Mouse (Mus musculus) heart, embryonic 14.5 days (tissue): ENCODE measurements at regions not wholly inside any gene's neighbourhood (a gene's known extent, or its start where the extent isn't known, plus 50 kb on each side); places are given as distances from the start of the nearest gene placed in this dataset.

Experiments used
- ATAC-seq: fragments of 200-750 bp; cut with Nextera tagmentation; 2 replicates; pipeline ENCODE4 v1.8.0; 2017; ENCODE audit warnings: low read depth, moderate TSS enrichment; ENCODE audit not compliant: insufficient number of reproducible peaks, insufficient read depth, low FRiP score
- H3K27ac ChIP-seq, 2 experiments: fragments of 200-500 bp in 1 of 2; fragments of 300-500 bp in 1 of 2; sonication (generic) in 1 of 2; replicated peaks in 1 of 2; 2 replicates each; pipeline ENCODE4 v1.5.1; 2012 to 2014; ENCODE audit warnings: low read depth in 2 of 2, low read length in 2 of 2, control low read depth in 1 of 2, mild to moderate bottlenecking in 1 of 2, mixed read lengths in 1 of 2; ENCODE audit not compliant: control insufficient read depth in 1 of 2, insufficient read depth in 1 of 2
- H3K27me3 ChIP-seq: fragments of 300-500 bp; sonication (generic); 2 replicates; pipeline ENCODE4 v1.6.1; 2014; ENCODE audit warnings: mild to moderate bottlenecking, low read length, control low read depth; ENCODE audit not compliant: control insufficient read depth, insufficient read depth
- H3K36me3 ChIP-seq: fragments of 300-500 bp; sonication (generic); 2 replicates; pipeline ENCODE4 v1.6.1; 2014; ENCODE audit warnings: mild to moderate bottlenecking, control low read depth, low read length, mixed read lengths; ENCODE audit not compliant: control insufficient read depth, insufficient read depth
- H3K4me1 ChIP-seq, 2 experiments: fragments of 200-500 bp in 1 of 2; fragments of 300-500 bp in 1 of 2; sonication (generic) in 1 of 2; 2 replicates each; pipeline ENCODE4 v1.6.1; 2012 to 2014; ENCODE audit warnings: low read length in 2 of 2, control low read depth in 1 of 2, mixed read lengths in 1 of 2; ENCODE audit not compliant: control insufficient read depth in 2 of 2, insufficient read depth in 2 of 2
- H3K4me2 ChIP-seq: fragments of 300-500 bp; sonication (generic); 2 replicates; pipeline ENCODE4 v1.6.1; 2014; ENCODE audit warnings: mild to moderate bottlenecking, low read length
- H3K4me3 ChIP-seq, 2 experiments: fragments of 200-500 bp in 1 of 2; fragments of 300-500 bp in 1 of 2; sonication (generic) in 1 of 2; 2 replicates each; pipeline ENCODE4 v1.5.1; 2012 to 2014; ENCODE audit warnings: low read length in 2 of 2, mild to moderate bottlenecking in 2 of 2, control low read depth in 1 of 2, low read depth in 1 of 2, moderate library complexity in 1 of 2; ENCODE audit not compliant: control insufficient read depth in 1 of 2, insufficient read depth in 1 of 2
- H3K9ac ChIP-seq: fragments of 300-500 bp; sonication (generic); 2 replicates; pipeline ENCODE4 v1.6.1; 2014; ENCODE audit warnings: mild to moderate bottlenecking, low read length
- H3K9me3 ChIP-seq: fragments of 300-500 bp; sonication (generic); 2 replicates; pipeline ENCODE4 v1.6.1; 2016; ENCODE audit warnings: low read length, control low read depth; ENCODE audit not compliant: control insufficient read depth
- WGBS: fragments of 180-500 bp; shearing (Covaris S2); extraction: QIAGEN DNeasy Blood & Tissue Kit; methylation state at CpG from one replicate; pipeline ENCODE4 v1.1.7; 2014; 5-methylcytosine and 5-hydroxymethylcytosine counted together

DNA sequence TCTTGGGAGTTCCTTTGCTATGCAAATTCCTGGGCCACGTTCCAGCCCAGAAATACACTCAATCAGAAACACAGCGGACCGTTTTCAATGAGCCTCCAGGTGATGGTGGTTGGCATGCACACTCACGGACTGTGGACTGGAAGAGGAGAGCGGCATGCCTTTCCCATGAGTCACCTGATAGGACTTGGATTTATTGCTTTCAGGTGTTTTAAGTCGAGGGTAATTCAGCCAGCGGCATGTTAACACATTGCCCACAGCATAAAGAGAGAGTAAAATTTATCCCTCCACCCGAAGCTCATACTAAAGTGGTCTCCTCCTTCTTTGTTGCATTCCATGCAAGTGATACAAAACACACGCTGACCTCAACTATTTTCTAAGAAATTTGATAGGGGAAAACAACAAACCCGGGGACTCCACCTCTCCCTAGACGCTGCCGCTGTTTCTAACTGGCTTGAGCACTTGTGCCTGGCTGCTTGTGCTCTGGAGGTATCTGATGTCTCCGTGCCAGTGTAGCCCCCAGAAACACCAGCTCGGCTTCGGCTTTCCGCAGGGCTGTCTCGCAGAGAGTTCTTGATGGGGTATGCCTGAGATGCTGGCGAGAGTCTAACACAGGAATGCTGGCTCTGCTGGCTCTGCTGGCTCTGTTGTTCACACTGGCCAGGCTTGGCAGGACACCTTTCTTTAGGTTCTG lies 208.4 kb upstream of the Tgfbr2 start:
- H3K4me1 ChIP-seq, result peaks cover 9 to 18% of the 10 kb centered on the region in 2 experiments
- H3K9me3 ChIP-seq, result no peaks in the 10 kb centered on the region
- peak overlapping the region; percentile 71 for H3K4me2 ChIP-seq
- peak overlapping the region; percentile 51 for H3K9ac ChIP-seq
- 20% methylated on average over 18 of the region's 18 CpGs for WGBS
- no peak; the same call in 1 of the 2 replicates for ATAC-seq
- no peaks in the 10 kb centered on the region for H3K36me3 ChIP-seq
- no peaks in the 10 kb centered on the region for H3K27me3 ChIP-seq
- H3K27ac ChIP-seq, result peak overlapping the region; percentile 65 to 69
- H3K4me3 ChIP-seq, result peak overlapping the region; percentile 29 to 35

DNA sequence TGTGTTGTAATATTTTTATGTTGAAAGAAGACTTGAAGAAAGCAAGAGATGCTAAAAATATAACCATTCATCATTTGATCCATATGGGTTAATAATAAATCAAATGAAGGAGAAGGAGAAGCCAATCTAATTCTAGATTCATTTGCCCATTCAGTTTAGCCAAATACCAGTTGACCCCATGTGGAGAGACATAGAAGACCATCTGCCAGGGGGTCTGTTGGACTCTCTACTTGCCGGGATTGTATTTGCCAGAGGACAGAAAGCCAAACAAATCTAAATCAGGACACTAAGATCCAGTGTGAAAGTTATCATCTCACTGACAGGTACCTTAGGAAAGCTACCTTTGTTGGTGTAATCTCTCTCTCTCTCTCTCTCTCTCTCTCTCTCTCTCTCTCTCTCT lies 202.5 kb upstream of the Tgfbr2 start:
- WGBS, result 70% methylated on average over 1 of the region's 1 CpGs
- no peak for ATAC-seq
- H3K4me3 ChIP-seq, result no peak overlapping the region
- H3K36me3 ChIP-seq, result no peaks in the 10 kb centered on the region
- no peaks in the 10 kb centered on the region for H3K9me3 ChIP-seq
- H3K27me3 ChIP-seq, result no peaks in the 10 kb centered on the region
- H3K4me1 ChIP-seq, result peaks cover 5 to 9% of the 10 kb centered on the region in 2 experiments; a peak in 1 of 4 replicates
- H3K27ac ChIP-seq, result no peak overlapping the region
- H3K9ac ChIP-seq, result no peak overlapping the region
- no peak overlapping the region for H3K4me2 ChIP-seq

DNA sequence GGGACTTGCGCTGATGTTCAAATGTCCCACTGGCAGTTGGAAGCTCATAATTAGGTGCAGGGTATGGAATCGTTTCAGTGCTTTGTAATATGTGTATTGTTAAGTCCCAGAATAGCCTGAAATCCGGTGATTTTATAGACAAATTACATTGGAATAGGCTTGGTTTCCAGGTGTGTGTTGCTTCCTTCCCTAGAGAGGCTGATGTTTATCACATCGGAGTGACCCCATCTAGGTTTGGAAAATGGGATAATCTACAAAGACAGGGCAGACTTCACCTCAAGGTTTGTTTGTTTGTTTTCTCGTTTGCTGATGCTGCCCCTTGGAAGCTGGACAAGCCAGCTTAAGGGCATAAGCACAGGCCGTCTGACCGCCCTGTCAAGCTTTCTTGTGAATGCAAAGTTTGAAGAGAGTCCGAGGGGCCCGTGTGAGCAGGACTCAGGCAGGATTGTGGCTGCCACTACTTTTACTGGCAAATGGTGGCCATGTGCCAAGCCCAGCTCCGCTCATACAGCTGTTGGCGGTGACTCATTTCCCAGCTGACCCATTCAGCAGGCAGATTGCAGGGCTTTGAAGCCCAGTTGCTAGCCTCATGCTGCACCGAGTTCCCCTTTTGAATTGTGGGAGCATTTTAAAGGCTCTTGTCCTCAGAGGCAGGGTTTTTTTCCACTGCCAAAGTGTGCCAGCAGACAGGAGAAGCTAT lies 200.6 kb upstream of the Tgfbr2 start:
- Histone ChIP-seq H3K27me3 (no peaks in the 10 kb centered on the region), H3K9ac (0 out of 2 replicates have a peak overlapping the region, but pooled peaks have one; percentile 17), H3K36me3 (no peaks in the 10 kb centered on the region), H3K4me2 (no peak overlapping the region), H3K9me3 (no peaks in the 10 kb centered on the region), H3K27ac (no peak overlapping the region; a peak in 1 of 4 replicates), H3K4me1 (peaks cover 5 to 9% of the 10 kb centered on the region in 2 experiments; a peak in 1 of 4 replicates), H3K4me3 (no peak overlapping the region)
- 51% methylated on average over 12 of the region's 12 CpGs for WGBS
- peak; percentile 61 for ATAC-seq

DNA sequence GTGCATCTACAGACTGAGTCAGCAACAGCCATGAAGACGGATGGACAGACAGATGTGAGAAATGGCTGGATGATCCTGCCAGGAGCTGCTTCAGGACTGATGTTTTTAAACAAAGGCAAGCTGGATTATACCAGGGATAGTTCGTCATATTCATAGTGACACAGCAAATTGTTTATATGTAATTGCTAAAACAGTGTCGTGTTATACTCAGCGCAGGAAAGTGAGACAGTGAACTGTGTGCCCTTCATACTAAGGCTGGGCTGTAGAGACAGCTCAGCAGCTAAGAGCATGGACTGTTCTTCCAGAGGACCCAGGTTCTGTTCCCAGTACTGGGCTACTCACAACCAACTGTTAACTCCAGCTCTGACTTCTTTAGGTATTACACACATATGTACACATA lies 199.2 kb upstream of the Tgfbr2 start:
- no peaks in the 10 kb centered on the region for H3K9me3 ChIP-seq
- WGBS, result 86% methylated on average over 4 of the region's 4 CpGs
- H3K9ac ChIP-seq, result no peak overlapping the region
- H3K27ac ChIP-seq, result no peak overlapping the region
- no peaks in the 10 kb centered on the region for H3K36me3 ChIP-seq
- no peak overlapping the region for H3K4me3 ChIP-seq
- ATAC-seq, result no peak
- H3K4me2 ChIP-seq, result no peak overlapping the region
- no peaks in the 10 kb centered on the region for H3K27me3 ChIP-seq
- H3K4me1 ChIP-seq, result peaks cover 5 to 9% of the 10 kb centered on the region in 2 experiments; a peak in 1 of 4 replicates

DNA sequence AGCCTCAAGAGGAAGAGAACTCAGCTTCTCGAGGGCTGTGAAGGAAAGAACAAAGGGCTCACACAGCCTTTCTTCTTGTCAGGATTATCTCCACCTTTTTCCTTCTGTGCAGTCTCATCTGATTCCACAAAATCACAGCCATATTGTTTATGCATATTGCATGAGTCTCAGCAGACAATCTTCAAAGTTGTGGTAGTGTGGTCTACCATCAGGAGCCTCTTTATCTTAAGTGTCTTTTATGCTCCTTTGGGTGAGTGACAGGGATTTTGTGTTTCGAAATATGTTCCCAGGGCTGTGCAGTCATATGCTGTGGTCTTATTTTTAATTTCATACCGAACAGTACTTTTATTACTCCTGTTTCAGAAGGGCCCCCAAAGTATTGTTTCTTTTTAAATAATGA lies 198.2 kb upstream of the Tgfbr2 start:
- H3K36me3 ChIP-seq, result no peaks in the 10 kb centered on the region
- no peak overlapping the region for H3K9ac ChIP-seq
- H3K4me1 ChIP-seq, result peaks cover 5 to 9% of the 10 kb centered on the region in 2 experiments; a peak in 1 of 4 replicates
- no peaks in the 10 kb centered on the region for H3K9me3 ChIP-seq
- no peak overlapping the region for H3K4me2 ChIP-seq
- 40% methylated on average over 3 of the region's 3 CpGs for WGBS
- no peak for ATAC-seq
- no peak overlapping the region for H3K27ac ChIP-seq
- no peaks in the 10 kb centered on the region for H3K27me3 ChIP-seq
- H3K4me3 ChIP-seq, result no peak overlapping the region

DNA sequence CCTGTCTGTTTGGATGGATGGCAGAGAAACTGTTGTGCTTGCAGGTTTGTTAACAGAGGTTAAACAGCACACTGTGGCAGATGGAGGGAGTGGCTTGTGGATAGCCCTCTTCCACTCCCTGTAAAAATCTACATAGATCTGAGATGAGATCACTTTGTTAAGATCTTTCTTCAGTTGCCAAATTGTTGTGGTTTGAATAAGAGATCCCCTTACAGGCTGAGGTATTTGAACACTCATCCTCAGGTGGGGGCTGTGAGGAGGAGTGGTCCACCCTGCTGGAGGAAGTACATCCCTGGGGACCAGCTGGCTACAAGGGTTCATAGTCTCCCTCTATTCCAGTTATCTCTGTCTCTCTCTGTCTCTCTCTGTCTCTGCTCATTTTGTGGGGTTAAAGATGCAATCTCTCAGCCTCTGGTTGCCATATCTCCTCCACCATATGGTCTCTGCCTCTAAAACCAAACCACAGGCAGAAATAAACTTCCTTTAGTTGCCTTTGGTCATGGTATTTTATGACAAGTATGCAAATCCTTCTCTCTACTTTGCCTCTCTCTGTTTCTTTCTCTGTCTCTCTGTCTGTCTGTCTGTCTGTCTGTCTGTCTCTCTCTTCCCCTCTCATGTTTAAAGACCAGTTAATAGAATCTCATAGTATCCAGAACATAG lies 194.0 kb upstream of the Tgfbr2 start:
- Histone ChIP-seq H3K27me3 (no peaks in the 10 kb centered on the region), H3K4me2 (no peak overlapping the region), H3K4me1 (no peaks in the 10 kb centered on the region), H3K9ac (no peak overlapping the region), H3K9me3 (no peaks in the 10 kb centered on the region), H3K36me3 (no peaks in the 10 kb centered on the region), H3K4me3 (no peak overlapping the region), H3K27ac (no peak overlapping the region)
- ATAC-seq, result no peak

DNA sequence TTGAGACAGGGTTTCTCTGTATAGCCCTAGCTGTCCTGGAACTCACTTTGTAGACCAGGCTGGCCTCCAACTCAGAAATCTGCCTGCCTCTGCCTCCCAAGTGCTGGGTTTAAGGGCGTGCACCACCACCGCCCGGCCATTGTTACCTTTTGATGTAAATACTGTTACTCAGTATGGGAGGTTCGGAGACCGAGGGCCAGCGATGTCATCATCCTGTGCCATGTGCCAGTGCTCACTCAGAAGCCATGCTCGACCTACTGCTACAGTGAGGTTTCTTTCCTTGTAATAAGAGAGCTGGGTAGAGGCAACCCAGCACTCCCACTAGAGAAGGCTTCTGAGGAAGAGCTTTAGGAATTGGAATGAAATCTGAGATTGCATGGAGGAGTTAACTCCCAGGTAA lies 191.6 kb upstream of the Tgfbr2 start:
- Histone ChIP-seq H3K4me3 (no peak overlapping the region), H3K4me1 (no peaks in the 10 kb centered on the region), H3K9ac (no peak overlapping the region), H3K27ac (no peak overlapping the region), H3K4me2 (no peak overlapping the region), H3K9me3 (no peaks in the 10 kb centered on the region), H3K36me3 (no peaks in the 10 kb centered on the region), H3K27me3 (no peaks in the 10 kb centered on the region)
- ATAC-seq, result no peak
- 86% methylated on average over 7 of the region's 7 CpGs for WGBS
